8 mouse cellular contexts compared by ENCODE assay signal in the genomic region with DNA sequence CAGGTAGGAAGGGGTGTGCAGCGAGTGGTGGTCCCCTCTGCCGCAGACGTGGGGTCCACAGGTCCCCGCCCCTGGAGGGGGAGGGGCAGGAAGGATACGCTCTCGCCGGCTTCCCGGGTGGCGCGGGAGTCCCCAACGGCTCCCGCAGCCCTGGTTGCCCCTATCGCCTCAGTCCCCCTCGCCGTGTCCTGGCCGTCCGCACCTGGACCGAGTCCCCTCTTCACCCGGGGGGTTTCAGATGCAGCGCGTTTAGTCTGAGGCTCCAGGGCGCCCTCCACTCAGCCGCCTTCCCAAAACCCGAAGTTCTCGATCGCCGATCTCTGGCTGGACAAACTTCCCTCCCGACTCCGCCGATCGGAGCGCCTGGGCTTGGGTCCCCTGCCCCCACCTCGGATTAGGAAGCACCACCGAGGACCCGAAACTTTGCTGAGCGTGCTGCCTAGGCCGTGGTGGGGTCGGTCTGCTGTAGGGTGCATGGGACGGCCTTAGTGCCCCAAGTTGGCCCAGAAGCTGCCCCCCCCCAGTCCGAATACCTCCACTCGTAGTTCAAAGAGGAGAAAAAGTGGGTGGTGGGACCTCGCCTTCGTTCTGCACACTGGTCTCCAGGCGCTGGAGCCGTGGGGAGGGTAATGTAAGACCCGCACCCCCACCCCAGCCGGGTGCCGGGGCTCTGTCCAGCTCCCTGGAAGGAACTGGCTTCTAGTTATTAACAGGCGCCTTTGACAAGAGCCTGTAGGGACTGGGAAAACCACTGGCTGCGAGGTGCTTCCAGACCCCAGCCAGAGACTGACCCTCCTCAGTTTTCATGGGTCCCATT. TPM values are rescaled to one million over a fixed set of nuclear protein-coding genes. Genes with fewer than 3 reads are reported as not detected.
DNase-seq lines count a peak whose midpoint lies in the region; ATAC-seq and TF ChIP-seq lines count a peak whose summit lies in the region.

No protein-coding gene starts in this region.

- under 1% methylated on average over 42 of the region's 50 CpGs for WGBS in forebrain, embryonic 13.5 days

- peaks cover 62% of the 10 kb centered on the region for H3K4me1 ChIP-seq in forebrain, embryonic 13.5 days

- H3ac ChIP-seq in C2C12 (ENCODE audit: control insufficient read depth, insufficient read length, low read depth) = peak overlapping the region; percentile 16
- H3ac ChIP-seq in myocyte (ENCODE audit: control insufficient read depth, insufficient read length) = peak overlapping the region; percentile 21

- TF ChIP-seq POLR2A in myocyte (IDR thresholded peaks at IDR 0.05; ENCODE audit: insufficient read length, low read depth) = no peak

- peak overlapping the region; percentile 77 for H3K9ac ChIP-seq in forebrain, embryonic 13.5 days

- H3K27ac ChIP-seq in forebrain, embryonic 13.5 days = no peak overlapping the region

- H3K79me2 ChIP-seq in C2C12 (ENCODE audit: control insufficient read depth, insufficient read depth) = no peaks in the 10 kb centered on the region
- no peaks in the 10 kb centered on the region for H3K79me2 ChIP-seq in myocyte (ENCODE audit: control insufficient read depth, insufficient read depth)

- 0 out of 2 replicates have a peak, but pooled peaks have one; percentile 5 for ATAC-seq in forebrain, embryonic 13.5 days

- TF ChIP-seq CTCF in C2C12 (IDR thresholded peaks at IDR 0.05; ENCODE audit: control insufficient read depth, insufficient read depth, insufficient read length) = no peak

- no peaks in the 10 kb centered on the region for H3K36me3 ChIP-seq in C2C12 (ENCODE audit: control insufficient read depth, insufficient read depth)
- no peaks in the 10 kb centered on the region for H3K36me3 ChIP-seq in forebrain, embryonic 13.5 days (ENCODE audit: poor library complexity, severe bottlenecking)
- H3K36me3 ChIP-seq in myocyte (ENCODE audit: control insufficient read depth, insufficient read depth) = no peaks in the 10 kb centered on the region

- no peaks in the 10 kb centered on the region for H3K79me3 ChIP-seq in C2C12 (ENCODE audit: low read depth)

- DNase-seq in adrenal gland, postnatal 10 days = peak; percentile 41
- DNase-seq in adrenal gland, postnatal 25 days = no peak
- peak; percentile 38 for DNase-seq in kidney, postnatal 14 days
- DNase-seq in left cerebral cortex, postnatal 4 days = no peak
- no peak for DNase-seq in ovary, adult 18-20 months (ENCODE audit: low spot score)

- H3K4me3 ChIP-seq in C2C12 (ENCODE audit: insufficient read depth, poor library complexity, severe bottlenecking) (no peak overlapping the region), myocyte (no peak overlapping the region)
- H3K4me3 ChIP-seq in forebrain, embryonic 13.5 days = peak overlapping the region; percentile 63

- H3K27me3 ChIP-seq in C2C12 (ENCODE audit: control insufficient read depth, insufficient read depth, insufficient read length) = peaks cover 68% of the 10 kb centered on the region
- H3K27me3 ChIP-seq in forebrain, embryonic 13.5 days = peaks cover 97% of the 10 kb centered on the region
- peaks cover 62% of the 10 kb centered on the region for H3K27me3 ChIP-seq in myocyte (ENCODE audit: control insufficient read depth, insufficient read depth, insufficient read length)

- intact Hi-C loops in left cerebral cortex, postnatal 4 days (cut with DNase I) = loop anchor here (5.0 to 10.0 kb wide), 2 partner anchors 226 to 383 kb away; no protein-coding TSS in a partner anchor

- no peaks in the 10 kb centered on the region for H3K9me3 ChIP-seq in forebrain, embryonic 13.5 days (replicated peaks)

- H3K4me2 ChIP-seq in forebrain, embryonic 13.5 days = peak overlapping the region; percentile 98
- peak overlapping the region; percentile 65 for H3K4me2 ChIP-seq in myocyte (ENCODE audit: low read depth)

TF ChIP-seq in C2C12, 6 proteins besides CTCF, POLR2A, EP300 and RAD21:
- TF ChIP-seq USF1 (IDR thresholded peaks at IDR 0.05; ENCODE audit: low read depth) (no peak), FOSL1 (IDR thresholded peaks at IDR 0.05; ENCODE audit: insufficient read depth, low read length, poor library complexity, severe bottlenecking) (no peak), MAX (IDR thresholded peaks at IDR 0.05) (no peak), CEBPB (IDR thresholded peaks at IDR 0.05; ENCODE audit: low read depth) (no peak), MYOG (IDR thresholded peaks at IDR 0.05; ENCODE audit: control insufficient read depth, extremely low read depth, insufficient read length) (no peak), MYOD1 (IDR thresholded peaks at IDR 0.05; ENCODE audit: control insufficient read depth, insufficient read length, low read depth) (no peak)

TF ChIP-seq in myocyte, 11 proteins besides CTCF, POLR2A, EP300 and RAD21:
- no peak for TF ChIP-seq MAX (IDR thresholded peaks at IDR 0.05; ENCODE audit: low read depth)
- no peak for TF ChIP-seq TCF3 (IDR thresholded peaks at IDR 0.05; ENCODE audit: insufficient read length, low read depth)
- TF ChIP-seq USF1 (IDR thresholded peaks at IDR 0.05; ENCODE audit: low read depth) = no peak
- no peak for TF ChIP-seq SRF (IDR thresholded peaks at IDR 0.05; ENCODE audit: control insufficient read depth, insufficient read length, low read depth)
- no peak for TF ChIP-seq E2F4 (IDR thresholded peaks at IDR 0.05; ENCODE audit: insufficient read depth)
- no peak for TF ChIP-seq REST (IDR thresholded peaks at IDR 0.05; ENCODE audit: insufficient read depth, insufficient read length)
- TF ChIP-seq MYOD1 (IDR thresholded peaks at IDR 0.05; ENCODE audit: control insufficient read depth in 1 of 3, insufficient read length in 2 of 3, low read depth in 2 of 3) = no peak
- no peak for TF ChIP-seq CEBPB (IDR thresholded peaks at IDR 0.05; ENCODE audit: insufficient read depth, poor library complexity, severe bottlenecking)
- no peak for TF ChIP-seq POLR2AphosphoS2 (IDR thresholded peaks at IDR 0.05; ENCODE audit: insufficient read length, low read depth)
- TF ChIP-seq TCF12 (IDR thresholded peaks at IDR 0.05; ENCODE audit: insufficient read depth, poor library complexity, severe bottlenecking) = no peak
- no peak for TF ChIP-seq MYOG (IDR thresholded peaks at IDR 0.05; ENCODE audit: control insufficient read depth in 1 of 3, insufficient read depth in 1 of 3, insufficient read length in 2 of 3, low read depth in 2 of 3)

RNA-seq across cellular contexts. Expression of gene Elfn1, which starts 1.3 kb away (rescaled TPM):
- total RNA-seq in adrenal gland, postnatal 10 days (2021) = 1 to 10 TPM; 1.1 to 2.2 TPM
- total RNA-seq in adrenal gland, postnatal 25 days (2021) = 16.4 and 17.0 TPM in 2 replicates
- 0.04 TPM for polyA plus RNA-seq in C2C12 (2012; fragmentation: generic; extraction: Trizol)
- polyA plus RNA-seq in forebrain, embryonic 13.5 days (2015; fragmentation: Nextera tagmentation; extraction: Ambion mirVana) = 0.44 and 1.1 TPM in 2 replicates
- polyA plus RNA-seq in myocyte (2012; fragmentation: generic; extraction: Trizol) = 0.10 TPM
- total RNA-seq in left cerebral cortex, postnatal 4 days (2021) = 10 to 100 TPM; 33.5 to 37.2 TPM

Comparison
In these comparisons a context has a peak if more than half of its experiments do, and no peak if none do; other contexts are left out.
1. DNase-seq: peak in adrenal gland, postnatal 10 days (single experiment) and kidney, postnatal 14 days (single experiment); none in adrenal gland, postnatal 25 days (single experiment), left cerebral cortex, postnatal 4 days (single experiment) and ovary, adult 18-20 months (single experiment).